Mouse (Mus musculus): ENCODE results near the gene Rasl12. TPM values are rescaled to one million over a fixed set of nuclear protein-coding genes. Genes with fewer than 3 reads are reported as not detected.

Gene Rasl12
- polyA plus RNA-seq, 1 experiment from 2014 or later, result 3.0 TPM

- H3K4me1 ChIP-seq (replicated peaks), result peaks cover 6% of the 10 kb centered on the region; the same call in 1 of the 2 replicates
- H3K27me3 ChIP-seq (replicated peaks), result no peaks in the 10 kb centered on the region
- WGBS, result 82% methylated on average over 9 of the region's 9 CpGs
- no peak overlapping the region for H3K9ac ChIP-seq
- H3K9me3 ChIP-seq (replicated peaks), result no peaks in the 10 kb centered on the region
- peaks cover 19% of the 10 kb centered on the region for H3K36me3 ChIP-seq
- H3K27ac ChIP-seq (ENCODE audit: poor library complexity, severe bottlenecking), result no peak overlapping the region
- no peak overlapping the region for H3K4me3 ChIP-seq
- ATAC-seq (ENCODE audit: insufficient number of reproducible peaks, low FRiP score), result no peak
- no peak overlapping the region for H3K4me2 ChIP-seq
These were observed 23.0 kb upstream of the Rasl12 start for GRCm38 (mm10) chr9:65375163-65375934.

GRCm38 (mm10) chr9:65381017-65381590, 17.2 kb upstream of the Rasl12 start:
- no peak overlapping the region for H3K4me2 ChIP-seq
- H3K36me3 ChIP-seq, result peaks cover 16% of the 10 kb centered on the region
- H3K4me1 ChIP-seq (replicated peaks), result peaks cover 17% of the 10 kb centered on the region
- ATAC-seq (ENCODE audit: insufficient number of reproducible peaks, low FRiP score), result no peak
- WGBS, result 70% methylated on average over 4 of the region's 4 CpGs
- H3K27ac ChIP-seq (ENCODE audit: poor library complexity, severe bottlenecking), result no peak overlapping the region
- no peaks in the 10 kb centered on the region for H3K27me3 ChIP-seq (replicated peaks)
- H3K4me3 ChIP-seq, result no peak overlapping the region
- H3K9ac ChIP-seq, result no peak overlapping the region
- no peaks in the 10 kb centered on the region for H3K9me3 ChIP-seq (replicated peaks)

- WGBS, result 55% methylated on average over 6 of the region's 6 CpGs
- Histone ChIP-seq H3K27ac (ENCODE audit: poor library complexity, severe bottlenecking) (no peak overlapping the region), H3K4me2 (no peak overlapping the region), H3K36me3 (peaks cover 7% of the 10 kb centered on the region; the same call in 1 of the 2 replicates), H3K9me3 (replicated peaks) (no peaks in the 10 kb centered on the region), H3K4me1 (replicated peaks) (peaks cover 17% of the 10 kb centered on the region), H3K27me3 (replicated peaks) (no peaks in the 10 kb centered on the region), H3K9ac (no peak overlapping the region), H3K4me3 (no peak overlapping the region)
- ATAC-seq (ENCODE audit: insufficient number of reproducible peaks, low FRiP score), result no peak
These were observed 16.1 kb upstream of the Rasl12 start for GRCm38 (mm10) chr9:65382031-65382750.

- no peak overlapping the region for H3K9ac ChIP-seq
- WGBS, result 55% methylated on average over 3 of the region's 3 CpGs
- H3K36me3 ChIP-seq, result peaks cover 3% of the 10 kb centered on the region; the same call in 1 of the 2 replicates
- H3K27ac ChIP-seq (ENCODE audit: poor library complexity, severe bottlenecking), result no peak overlapping the region
- ATAC-seq (ENCODE audit: insufficient number of reproducible peaks, low FRiP score), result no peak
- 0 out of 2 replicates have a peak, but pooled peaks cover 3% of the 10 kb centered on the region for H3K27me3 ChIP-seq (replicated peaks)
- peaks cover 17% of the 10 kb centered on the region for H3K4me1 ChIP-seq (replicated peaks)
- no peak overlapping the region for H3K4me2 ChIP-seq
- no peak overlapping the region for H3K4me3 ChIP-seq
- no peaks in the 10 kb centered on the region for H3K9me3 ChIP-seq (replicated peaks)
These were observed 15.6 kb upstream of the Rasl12 start for GRCm38 (mm10) chr9:65382751-65383097.

GRCm38 (mm10) chr9:65384276-65384675, 14.0 kb upstream of the Rasl12 start:
- Histone ChIP-seq H3K9me3 (replicated peaks) (no peaks in the 10 kb centered on the region), H3K4me2 (no peak overlapping the region), H3K36me3 (no peaks in the 10 kb centered on the region), H3K27me3 (replicated peaks) (peaks cover 8% of the 10 kb centered on the region; the same call in 1 of the 2 replicates), H3K4me3 (no peak overlapping the region), H3K9ac (no peak overlapping the region), H3K27ac (ENCODE audit: poor library complexity, severe bottlenecking) (no peak overlapping the region), H3K4me1 (replicated peaks) (peaks cover 17% of the 10 kb centered on the region)
- no peak for ATAC-seq (ENCODE audit: insufficient number of reproducible peaks, low FRiP score)
- 44% methylated on average over 3 of the region's 3 CpGs for WGBS

- no peaks in the 10 kb centered on the region for H3K9me3 ChIP-seq (replicated peaks)
- WGBS, result 39% methylated on average over 8 of the region's 8 CpGs
- H3K4me1 ChIP-seq (replicated peaks), result peaks cover 15% of the 10 kb centered on the region
- no peak overlapping the region for H3K9ac ChIP-seq
- no peaks in the 10 kb centered on the region for H3K36me3 ChIP-seq
- no peak overlapping the region for H3K4me3 ChIP-seq
- no peak for ATAC-seq (ENCODE audit: insufficient number of reproducible peaks, low FRiP score)
- no peak overlapping the region for H3K27ac ChIP-seq (ENCODE audit: poor library complexity, severe bottlenecking)
- peaks cover 31% of the 10 kb centered on the region for H3K27me3 ChIP-seq (replicated peaks)
- no peak overlapping the region for H3K4me2 ChIP-seq
These were observed 11.7 kb upstream of the Rasl12 start for GRCm38 (mm10) chr9:65386373-65387140.

GRCm38 (mm10) chr9:65390752-65391612, 7.3 kb upstream of the Rasl12 start:
- H3K36me3 ChIP-seq, result no peaks in the 10 kb centered on the region
- H3K9me3 ChIP-seq (replicated peaks), result no peaks in the 10 kb centered on the region
- H3K27me3 ChIP-seq (replicated peaks), result peaks cover 45% of the 10 kb centered on the region
- 12% methylated on average over 95 of the region's 96 CpGs for WGBS
- peak overlapping the region; percentile 58 for H3K4me3 ChIP-seq
- H3K4me2 ChIP-seq, result peak overlapping the region; percentile 76
- H3K9ac ChIP-seq, result peak overlapping the region; percentile 58
- H3K27ac ChIP-seq (ENCODE audit: poor library complexity, severe bottlenecking), result no peak overlapping the region
- peaks cover 15% of the 10 kb centered on the region for H3K4me1 ChIP-seq (replicated peaks)
- peak; percentile 41; the same call in 1 of the 2 replicates for ATAC-seq (ENCODE audit: insufficient number of reproducible peaks, low FRiP score)

GRCm38 (mm10) chr9:65391613-65391964, 6.7 kb upstream of the Rasl12 start, which contains the start of gene Kbtbd13:
Kbtbd13 (minus strand) TSS chr9:65391652.
- Histone ChIP-seq H3K9ac (peak within 1 kb of the TSS; percentile 58), H3K4me1 (replicated peaks) (peaks cover 15% of the 10 kb centered on the region), H3K4me2 (peak within 1 kb of the TSS; percentile 76), H3K4me3 (peak within 1 kb of the TSS; percentile 58), H3K27ac (ENCODE audit: poor library complexity, severe bottlenecking) (no peak within 1 kb of the TSS), H3K27me3 (replicated peaks) (peaks cover 45% of the 10 kb centered on the region), H3K9me3 (replicated peaks) (no peaks in the 10 kb centered on the region), H3K36me3 (no peaks in the 10 kb centered on the region)
- 24% methylated on average over 8 of the region's 8 CpGs for WGBS
- ATAC-seq (ENCODE audit: insufficient number of reproducible peaks, low FRiP score), result no peak

- 30% methylated on average over 6 of the region's 6 CpGs for WGBS
- Histone ChIP-seq H3K9ac (no peak overlapping the region), H3K4me3 (no peak overlapping the region), H3K4me1 (replicated peaks) (peaks cover 15% of the 10 kb centered on the region), H3K4me2 (no peak overlapping the region), H3K27ac (ENCODE audit: poor library complexity, severe bottlenecking) (no peak overlapping the region), H3K36me3 (no peaks in the 10 kb centered on the region), H3K27me3 (replicated peaks) (peaks cover 46% of the 10 kb centered on the region), H3K9me3 (replicated peaks) (no peaks in the 10 kb centered on the region)
- no peak for ATAC-seq (ENCODE audit: insufficient number of reproducible peaks, low FRiP score)
These were observed 5.5 kb upstream of the Rasl12 start for GRCm38 (mm10) chr9:65392638-65393364.

GRCm38 (mm10) chr9:65393606-65394005, 4.7 kb upstream of the Rasl12 start:
- H3K9ac ChIP-seq, result no peak overlapping the region
- H3K9me3 ChIP-seq (replicated peaks), result no peaks in the 10 kb centered on the region
- 27% methylated on average over 2 of the region's 2 CpGs for WGBS
- H3K4me1 ChIP-seq (replicated peaks), result peaks cover 18% of the 10 kb centered on the region
- no peaks in the 10 kb centered on the region for H3K36me3 ChIP-seq
- ATAC-seq (ENCODE audit: insufficient number of reproducible peaks, low FRiP score), result no peak
- no peak overlapping the region for H3K4me2 ChIP-seq
- no peak overlapping the region for H3K27ac ChIP-seq (ENCODE audit: poor library complexity, severe bottlenecking)
- H3K27me3 ChIP-seq (replicated peaks), result peaks cover 46% of the 10 kb centered on the region
- H3K4me3 ChIP-seq, result no peak overlapping the region
